Mouse (Mus musculus): ENCODE results near the gene Gm42878. TPM values are rescaled to one million over a fixed set of nuclear protein-coding genes. Genes with fewer than 3 reads are reported as not detected.
A peak's percentile ranks its signal among the peaks of the same experiment; 100 is the strongest.

The Gm42878 gene
- polyA plus RNA-seq, 1 experiment from 2014 or later: not detected

- H3K27me3 ChIP-seq (ENCODE audit: control insufficient read depth, insufficient read depth, low read depth, low read length): no peaks in the 10 kb centered on the region
- no peaks in the 10 kb centered on the region for H3K36me3 ChIP-seq (ENCODE audit: control insufficient read depth, insufficient read depth, low read length)
- no peak overlapping the region for H3K4me3 ChIP-seq (ENCODE audit: low read length)
- ATAC-seq (ENCODE audit: low read depth): peak; percentile 79
- peak overlapping the region; percentile 75 for H3K27ac ChIP-seq (ENCODE audit: low read length)
- WGBS: 21% methylated on average over 6 of the region's 6 CpGs
- peaks cover 46% of the 10 kb centered on the region for H3K4me1 ChIP-seq (replicated peaks; ENCODE audit: control insufficient read depth, insufficient read depth, low read length)
- peak overlapping the region; percentile 34 for H3K4me2 ChIP-seq (ENCODE audit: low read depth, low read length)
- H3K9me3 ChIP-seq (ENCODE audit: control insufficient read depth, low read length): no peaks in the 10 kb centered on the region
- no peak overlapping the region for H3K9ac ChIP-seq (ENCODE audit: low read length)
Measured at GRCm38 (mm10) chr5:121586400-121587039, 41.2 kb upstream of the Gm42878 start.

- H3K4me2 ChIP-seq (ENCODE audit: low read depth, low read length): no peak overlapping the region
- no peak overlapping the region for H3K4me3 ChIP-seq (ENCODE audit: low read length)
- H3K27ac ChIP-seq (ENCODE audit: low read length): peak overlapping the region; percentile 75
- H3K36me3 ChIP-seq (ENCODE audit: control insufficient read depth, insufficient read depth, low read length): no peaks in the 10 kb centered on the region
- H3K9me3 ChIP-seq (ENCODE audit: control insufficient read depth, low read length): no peaks in the 10 kb centered on the region
- H3K4me1 ChIP-seq (replicated peaks; ENCODE audit: control insufficient read depth, insufficient read depth, low read length): peaks cover 40% of the 10 kb centered on the region
- H3K27me3 ChIP-seq (ENCODE audit: control insufficient read depth, insufficient read depth, low read depth, low read length): no peaks in the 10 kb centered on the region
- no peak overlapping the region for H3K9ac ChIP-seq (ENCODE audit: low read length)
- 83% methylated on average over 5 of the region's 5 CpGs for WGBS
- no peak for ATAC-seq (ENCODE audit: low read depth)
Measured at GRCm38 (mm10) chr5:121585699-121586098, 40.4 kb upstream of the Gm42878 start.

GRCm38 (mm10) chr5:121585005-121585404, 39.7 kb upstream of the Gm42878 start:
- no peak for ATAC-seq (ENCODE audit: low read depth)
- no peaks in the 10 kb centered on the region for H3K27me3 ChIP-seq (ENCODE audit: control insufficient read depth, insufficient read depth, low read depth, low read length)
- no peak overlapping the region for H3K4me2 ChIP-seq (ENCODE audit: low read depth, low read length)
- H3K9ac ChIP-seq (ENCODE audit: low read length): no peak overlapping the region; the same call in 1 of the 2 replicates
- H3K36me3 ChIP-seq (ENCODE audit: control insufficient read depth, insufficient read depth, low read length): peaks cover 2% of the 10 kb centered on the region; the same call in 1 of the 2 replicates
- no peaks in the 10 kb centered on the region for H3K9me3 ChIP-seq (ENCODE audit: control insufficient read depth, low read length)
- H3K27ac ChIP-seq (ENCODE audit: low read length): no peak overlapping the region
- peaks cover 40% of the 10 kb centered on the region for H3K4me1 ChIP-seq (replicated peaks; ENCODE audit: control insufficient read depth, insufficient read depth, low read length)
- 94% methylated on average over 10 of the region's 10 CpGs for WGBS
- no peak overlapping the region for H3K4me3 ChIP-seq (ENCODE audit: low read length)

- Histone ChIP-seq H3K4me1 (replicated peaks; ENCODE audit: control insufficient read depth, insufficient read depth, low read length) (peaks cover 40% of the 10 kb centered on the region), H3K9me3 (ENCODE audit: control insufficient read depth, low read length) (no peaks in the 10 kb centered on the region), H3K9ac (ENCODE audit: low read length) (no peak overlapping the region; the same call in 1 of the 2 replicates), H3K27ac (ENCODE audit: low read length) (peak overlapping the region; percentile 83), H3K4me3 (ENCODE audit: low read length) (no peak overlapping the region), H3K4me2 (ENCODE audit: low read depth, low read length) (peak overlapping the region; percentile 36), H3K36me3 (ENCODE audit: control insufficient read depth, insufficient read depth, low read length) (peaks cover 9% of the 10 kb centered on the region), H3K27me3 (ENCODE audit: control insufficient read depth, insufficient read depth, low read depth, low read length) (no peaks in the 10 kb centered on the region)
- ATAC-seq (ENCODE audit: low read depth): peak; percentile 89
- 48% methylated on average over 11 of the region's 12 CpGs for WGBS
Measured at GRCm38 (mm10) chr5:121583765-121584501, 38.7 kb upstream of the Gm42878 start.

- H3K4me3 ChIP-seq (ENCODE audit: low read length): no peak overlapping the region
- H3K27me3 ChIP-seq (ENCODE audit: control insufficient read depth, insufficient read depth, low read depth, low read length): no peaks in the 10 kb centered on the region
- ATAC-seq (ENCODE audit: low read depth): no peak
- 92% methylated on average over 8 of the region's 8 CpGs for WGBS
- H3K9ac ChIP-seq (ENCODE audit: low read length): no peak overlapping the region
- no peak overlapping the region for H3K27ac ChIP-seq (ENCODE audit: low read length)
- H3K4me2 ChIP-seq (ENCODE audit: low read depth, low read length): no peak overlapping the region
- H3K36me3 ChIP-seq (ENCODE audit: control insufficient read depth, insufficient read depth, low read length): peaks cover 12% of the 10 kb centered on the region
- no peaks in the 10 kb centered on the region for H3K9me3 ChIP-seq (ENCODE audit: control insufficient read depth, low read length)
- peaks cover 29% of the 10 kb centered on the region for H3K4me1 ChIP-seq (replicated peaks; ENCODE audit: control insufficient read depth, insufficient read depth, low read length)
Measured at GRCm38 (mm10) chr5:121581945-121582344, 36.7 kb upstream of the Gm42878 start.

- WGBS: 89% methylated on average over 11 of the region's 11 CpGs
- no peaks in the 10 kb centered on the region for H3K9me3 ChIP-seq (ENCODE audit: control insufficient read depth, low read length)
- ATAC-seq (ENCODE audit: low read depth): no peak
- H3K4me2 ChIP-seq (ENCODE audit: low read depth, low read length): no peak overlapping the region
- H3K27ac ChIP-seq (ENCODE audit: low read length): no peak overlapping the region
- no peaks in the 10 kb centered on the region for H3K27me3 ChIP-seq (ENCODE audit: control insufficient read depth, insufficient read depth, low read depth, low read length)
- no peak overlapping the region for H3K9ac ChIP-seq (ENCODE audit: low read length)
- H3K4me3 ChIP-seq (ENCODE audit: low read length): no peak overlapping the region
- H3K36me3 ChIP-seq (ENCODE audit: control insufficient read depth, insufficient read depth, low read length): peaks cover 33% of the 10 kb centered on the region
- H3K4me1 ChIP-seq (replicated peaks; ENCODE audit: control insufficient read depth, insufficient read depth, low read length): no peaks in the 10 kb centered on the region
Measured at GRCm38 (mm10) chr5:121576927-121577488, 31.7 kb upstream of the Gm42878 start.

GRCm38 (mm10) chr5:121575867-121576266, 30.6 kb upstream of the Gm42878 start:
- Histone ChIP-seq H3K27me3 (ENCODE audit: control insufficient read depth, insufficient read depth, low read depth, low read length) (no peaks in the 10 kb centered on the region), H3K4me2 (ENCODE audit: low read depth, low read length) (no peak overlapping the region), H3K9me3 (ENCODE audit: control insufficient read depth, low read length) (no peaks in the 10 kb centered on the region), H3K36me3 (ENCODE audit: control insufficient read depth, insufficient read depth, low read length) (peaks cover 33% of the 10 kb centered on the region), H3K9ac (ENCODE audit: low read length) (no peak overlapping the region), H3K4me3 (ENCODE audit: low read length) (no peak overlapping the region), H3K4me1 (replicated peaks; ENCODE audit: control insufficient read depth, insufficient read depth, low read length) (peaks cover 7% of the 10 kb centered on the region), H3K27ac (ENCODE audit: low read length) (no peak overlapping the region)
- ATAC-seq (ENCODE audit: low read depth): no peak
- 93% methylated on average over 11 of the region's 11 CpGs for WGBS

GRCm38 (mm10) chr5:121574145-121574544, 28.9 kb upstream of the Gm42878 start:
- Histone ChIP-seq H3K4me3 (ENCODE audit: low read length) (no peak overlapping the region), H3K27me3 (ENCODE audit: control insufficient read depth, insufficient read depth, low read depth, low read length) (no peaks in the 10 kb centered on the region), H3K4me1 (replicated peaks; ENCODE audit: control insufficient read depth, insufficient read depth, low read length) (peaks cover 12% of the 10 kb centered on the region), H3K27ac (ENCODE audit: low read length) (no peak overlapping the region), H3K9me3 (ENCODE audit: control insufficient read depth, low read length) (no peaks in the 10 kb centered on the region), H3K36me3 (ENCODE audit: control insufficient read depth, insufficient read depth, low read length) (peaks cover 27% of the 10 kb centered on the region), H3K4me2 (ENCODE audit: low read depth, low read length) (no peak overlapping the region), H3K9ac (ENCODE audit: low read length) (no peak overlapping the region)
- WGBS: 82% methylated on average over 13 of the region's 13 CpGs
- no peak for ATAC-seq (ENCODE audit: low read depth)

- ATAC-seq (ENCODE audit: low read depth): peak; percentile 64
- no peak overlapping the region for H3K4me2 ChIP-seq (ENCODE audit: low read depth, low read length)
- peak overlapping the region; percentile 72 for H3K27ac ChIP-seq (ENCODE audit: low read length)
Measured at GRCm38 (mm10) chr5:121570787-121571186, 25.5 kb upstream of the Gm42878 start.

More at GRCm38 (mm10) chr5:121570787-121571186, 25.5 kb upstream of the Gm42878 start:
- Histone ChIP-seq H3K4me3 (ENCODE audit: low read length) (no peak overlapping the region), H3K9ac (ENCODE audit: low read length) (no peak overlapping the region; the same call in 1 of the 2 replicates), H3K4me1 (replicated peaks; ENCODE audit: control insufficient read depth, insufficient read depth, low read length) (peaks cover 12% of the 10 kb centered on the region), H3K36me3 (ENCODE audit: control insufficient read depth, insufficient read depth, low read length) (peaks cover 20% of the 10 kb centered on the region), H3K27me3 (ENCODE audit: control insufficient read depth, insufficient read depth, low read depth, low read length) (no peaks in the 10 kb centered on the region), H3K9me3 (ENCODE audit: control insufficient read depth, low read length) (no peaks in the 10 kb centered on the region)
- WGBS: 0% methylated on average over 1 of the region's 1 CpGs
